Mouse (Mus musculus) MEL (cell line): ENCODE data around the gene Prkd1. TPM values are rescaled to one million over a fixed set of nuclear protein-coding genes. Genes with fewer than 3 reads are reported as not detected.

Experiments
- DNase-seq: peaks from one replicate; pipeline ENCODE4 v3.0.0; 2011; ENCODE audit warnings: low read depth, low spot score
- H3K27ac ChIP-seq: 2 replicates; pipeline ENCODE4 v1.5.1; 2012; ENCODE audit warnings: low read depth, mild to moderate bottlenecking, control low read depth, low read length, moderate library complexity; ENCODE audit not compliant: control insufficient read depth
- H3K27me3 ChIP-seq, 2 experiments: fragments of 150-350 bp in 1 of 2; sonication (generic) in 1 of 2; 2 replicates each; pipeline ENCODE4 v1.6.1; 2012; ENCODE audit warnings: low read length in 2 of 2, mild to moderate bottlenecking in 2 of 2, improper control_type of control experiment in 1 of 2, moderate library complexity in 1 of 2; ENCODE audit not compliant: insufficient read depth in 2 of 2, control insufficient read depth in 1 of 2
- H3K36me3 ChIP-seq, 2 experiments: 2 replicates each; pipeline ENCODE4 v1.6.1; 2012 to 2014; ENCODE audit warnings: low read length in 2 of 2, improper control_type of control experiment in 1 of 2, inconsistent platforms in 1 of 2, mild to moderate bottlenecking in 1 of 2; ENCODE audit not compliant: insufficient read depth in 2 of 2, control insufficient read depth in 1 of 2
- H3K4me1 ChIP-seq, 2 experiments: fragments of 150-350 bp in 1 of 2; sonication (generic) in 1 of 2; 2 replicates each; pipeline ENCODE4 v1.6.1; 2012; ENCODE audit warnings: low read length in 2 of 2, improper control_type of control experiment in 1 of 2, mild to moderate bottlenecking in 1 of 2; ENCODE audit not compliant: insufficient read depth in 2 of 2, control insufficient read depth in 1 of 2
- H3K4me3 ChIP-seq, 2 experiments: fragments of 150-350 bp in 1 of 2; sonication (generic) in 1 of 2; 2 replicates each; pipeline ENCODE4 v1.5.1; 2012; ENCODE audit warnings: low read depth in 2 of 2, low read length in 2 of 2, mild to moderate bottlenecking in 2 of 2, moderate library complexity in 2 of 2, control low read depth in 1 of 2, improper control_type of control experiment in 1 of 2; ENCODE audit not compliant: control insufficient read depth in 1 of 2, insufficient read depth in 1 of 2
- H3K79me2 ChIP-seq: 2 replicates; pipeline ENCODE4 v1.6.1; 2012; ENCODE audit warnings: mild to moderate bottlenecking, low read length, moderate library complexity; ENCODE audit not compliant: control insufficient read depth, poor library complexity, insufficient read depth
- H3K9ac ChIP-seq: 2 replicates; pipeline ENCODE4 v1.6.1; 2012; ENCODE audit warnings: low read depth, mild to moderate bottlenecking, control low read depth, low read length, moderate library complexity; ENCODE audit not compliant: control insufficient read depth, poor library complexity, severe bottlenecking
- H3K9me3 ChIP-seq: fragments of 150-350 bp; sonication (generic); replicated peaks from 2 replicates; pipeline ENCODE4 v1.6.1; 2012; ENCODE audit warnings: mild to moderate bottlenecking, low read length, improper control_type of control experiment, moderate library complexity; ENCODE audit not compliant: insufficient read depth
- CTCF ChIP-seq, 3 experiments: IDR thresholded peaks in 2 of 3; conservative IDR thresholded peaks in 1 of 3; 2 replicates each; pipeline ENCODE4 v1.5.1; 2011 to 2012; ENCODE audit warnings: low read length in 3 of 3, low read depth in 2 of 3, mild to moderate bottlenecking in 2 of 3, improper control_type of control experiment in 1 of 3, inconsistent platforms in 1 of 3, mixed read lengths in 1 of 3, moderate library complexity in 1 of 3; ENCODE audit not compliant: control insufficient read depth in 1 of 3, insufficient read depth in 1 of 3, poor library complexity in 1 of 3, severe bottlenecking in 1 of 3
- E2F4 ChIP-seq: IDR thresholded peaks from 2 replicates; pipeline ENCODE4 v1.6.1; 2011; ENCODE audit warnings: low read depth, low read length, improper control_type of control experiment, borderline replicate concordance
- GATA1 ChIP-seq: IDR thresholded peaks from 2 replicates; pipeline ENCODE4 v1.6.1; 2011; ENCODE audit warnings: low read depth, low read length, improper control_type of control experiment
- HCFC1 ChIP-seq: IDR thresholded peaks from 2 replicates; pipeline ENCODE4 v1.6.1; 2012; ENCODE audit warnings: low read depth, mild to moderate bottlenecking, inconsistent platforms, low read length, improper control_type of control experiment, moderate library complexity
- KAT2A ChIP-seq: conservative IDR thresholded peaks from 2 replicates; pipeline ENCODE4 v1.6.1; 2012; ENCODE audit warnings: low read depth, low read length, improper control_type of control experiment, inconsistent platforms
- MAFK ChIP-seq: IDR thresholded peaks from 2 replicates; pipeline ENCODE4 v1.6.1; 2011; ENCODE audit warnings: low read depth, mild to moderate bottlenecking, low read length, improper control_type of control experiment, borderline replicate concordance
- MAX ChIP-seq: IDR thresholded peaks from 2 replicates; pipeline ENCODE4 v1.6.1; 2011; ENCODE audit warnings: low read length, improper control_type of control experiment
- MYB ChIP-seq: IDR thresholded peaks from 2 replicates; pipeline ENCODE4 v1.6.1; 2011; ENCODE audit warnings: mild to moderate bottlenecking, low read depth, low read length, improper control_type of control experiment
- MYC ChIP-seq: IDR thresholded peaks from 2 replicates; pipeline ENCODE4 v1.6.1; 2011; ENCODE audit warnings: low read depth, mild to moderate bottlenecking, low read length, improper control_type of control experiment, moderate library complexity
- POLR2A ChIP-seq, 2 experiments: IDR thresholded peaks; 2 replicates each; pipeline ENCODE4 v1.6.1; 2011 to 2012; ENCODE audit warnings: low read length in 2 of 2, mild to moderate bottlenecking in 2 of 2, control low read depth in 1 of 2, improper control_type of control experiment in 1 of 2, low read depth in 1 of 2, moderate library complexity in 1 of 2; ENCODE audit not compliant: control insufficient read depth in 1 of 2, insufficient read depth in 1 of 2, poor library complexity in 1 of 2
- POLR2AphosphoS2 ChIP-seq: IDR thresholded peaks from 2 replicates; pipeline ENCODE4 v1.6.1; 2011; ENCODE audit warnings: low read length, improper control_type of control experiment
- RAD21 ChIP-seq: IDR thresholded peaks from 2 replicates; pipeline ENCODE4 v1.6.1; 2011; ENCODE audit warnings: mild to moderate bottlenecking, low read depth, low read length, improper control_type of control experiment
- RCOR1 ChIP-seq: IDR thresholded peaks from 2 replicates; pipeline ENCODE4 v1.6.1; 2012; ENCODE audit warnings: low read depth, mild to moderate bottlenecking, inconsistent platforms, low read length, improper control_type of control experiment
- SMC3 ChIP-seq: IDR thresholded peaks from 2 replicates; pipeline ENCODE4 v1.6.1; 2011; ENCODE audit warnings: low read depth, low read length, improper control_type of control experiment
- TAL1 ChIP-seq: IDR thresholded peaks from 2 replicates; pipeline ENCODE4 v1.6.1; 2012; ENCODE audit warnings: mild to moderate bottlenecking, inconsistent platforms, low read length, moderate library complexity, mixed read lengths
- TBP ChIP-seq: IDR thresholded peaks from 2 replicates; pipeline ENCODE4 v1.8.0; 2011; ENCODE audit warnings: low read depth, low read length, improper control_type of control experiment
- TCF12 ChIP-seq: IDR thresholded peaks from 2 replicates; pipeline ENCODE4 v1.6.1; 2014; ENCODE audit warnings: low read depth, mild to moderate bottlenecking, inconsistent platforms, low read length, improper control_type of control experiment, moderate library complexity
- USF1 ChIP-seq: IDR thresholded peaks from 2 replicates; pipeline ENCODE4 v1.6.1; 2014; ENCODE audit warnings: low read depth, mild to moderate bottlenecking, inconsistent platforms, low read length, improper control_type of control experiment, moderate library complexity
- USF2 ChIP-seq, 2 experiments: IDR thresholded peaks; 2 replicates each; pipeline ENCODE4 v1.6.1; 2011 to 2012; ENCODE audit warnings: improper control_type of control experiment in 2 of 2, low read length in 2 of 2, borderline replicate concordance in 1 of 2, inconsistent platforms in 1 of 2, low read depth in 1 of 2, mild to moderate bottlenecking in 1 of 2; ENCODE audit not compliant: insufficient read depth in 1 of 2
- ZKSCAN1 ChIP-seq: IDR thresholded peaks from 2 replicates; pipeline ENCODE4 v1.6.1; 2012; ENCODE audit warnings: low read depth, mild to moderate bottlenecking, inconsistent platforms, low read length, improper control_type of control experiment, moderate library complexity
- ZMIZ1 ChIP-seq: IDR thresholded peaks from 2 replicates; pipeline ENCODE4 v1.6.1; 2012; ENCODE audit warnings: low read depth, mild to moderate bottlenecking, inconsistent platforms, low read length, improper control_type of control experiment, moderate library complexity
- ZNF384 ChIP-seq: IDR thresholded peaks from 2 replicates; pipeline ENCODE4 v1.6.1; 2012; ENCODE audit warnings: low read depth, mild to moderate bottlenecking, inconsistent platforms, low read length, improper control_type of control experiment
- polyA plus RNA-seq, 2 experiments: library from polyadenylated mRNA; stranded (reverse) in 1 of 2; unstranded in 1 of 2; fragments of >175 nt in 1 of 2; fragments of >200 nt in 1 of 2; gene quantifications; 2 replicates each; pipeline versions ENCODE4 v1.2.1 to v1.2.4; 2012; ENCODE audit warnings: low replicate concordance in 2 of 2, low read depth in 1 of 2; ENCODE audit not compliant: insufficient read length in 2 of 2, insufficient read depth in 1 of 2, missing spikeins in 1 of 2
- total RNA-seq: library from RNA; depleted of rRNA; stranded (reverse); fragments of 300-350 nt; gene quantifications from 2 replicates; pipeline ENCODE4 v1.2.3, GENCODE M21; 2012

Gene Prkd1
- total and polyA plus RNA-seq, 3 experiments, result not detected

- H3K4me1 ChIP-seq, result no peaks in the 10 kb centered on the region
- H3K27ac ChIP-seq, result no peak overlapping the region
- no peaks in the 10 kb centered on the region for H3K9me3 ChIP-seq
- H3K4me3 ChIP-seq, result no peak overlapping the region
- DNase-seq, result no peak
- H3K27me3 ChIP-seq, result no peaks in the 10 kb centered on the region
- H3K36me3 ChIP-seq, result no peaks in the 10 kb centered on the region
- no peaks in the 10 kb centered on the region for H3K79me2 ChIP-seq
- no peak for TF ChIP-seq MAFK
- no peak for TF ChIP-seq GATA1
- no peak for TF ChIP-seq RAD21
- TF ChIP-seq HCFC1, result no peak
- no peak for TF ChIP-seq E2F4
- TF ChIP-seq USF2 (IDR thresholded peaks at IDR 0.05; ENCODE audit: borderline replicate concordance in 1 of 2, insufficient read depth in 1 of 2, low read depth in 1 of 2, low read length in 2 of 2), result no peak
- TF ChIP-seq KAT2A, result no peak
- no peak for TF ChIP-seq TAL1
- TF ChIP-seq TCF12, result no peak
- no peak for TF ChIP-seq MAX
- TF ChIP-seq CTCF (IDR thresholded peaks at IDR 0.05 in 2 of 3, conservative IDR thresholded peaks at IDR 0.05 in 1 of 3; ENCODE audit: control insufficient read depth in 1 of 3, insufficient read depth in 1 of 3, low read depth in 2 of 3, low read length in 3 of 3, poor library complexity in 1 of 3, severe bottlenecking in 1 of 3), result no peak
- TF ChIP-seq TBP, result no peak
- TF ChIP-seq ZMIZ1, result no peak
- TF ChIP-seq RCOR1, result no peak
- TF ChIP-seq SMC3, result no peak
- TF ChIP-seq MYC, result no peak
- no peak for TF ChIP-seq ZKSCAN1
- no peak overlapping the region for H3K9ac ChIP-seq
These were observed 34.6 kb downstream of the Prkd1 start for GRCm38 (mm10) chr12:50614341-50614740.

DNA sequence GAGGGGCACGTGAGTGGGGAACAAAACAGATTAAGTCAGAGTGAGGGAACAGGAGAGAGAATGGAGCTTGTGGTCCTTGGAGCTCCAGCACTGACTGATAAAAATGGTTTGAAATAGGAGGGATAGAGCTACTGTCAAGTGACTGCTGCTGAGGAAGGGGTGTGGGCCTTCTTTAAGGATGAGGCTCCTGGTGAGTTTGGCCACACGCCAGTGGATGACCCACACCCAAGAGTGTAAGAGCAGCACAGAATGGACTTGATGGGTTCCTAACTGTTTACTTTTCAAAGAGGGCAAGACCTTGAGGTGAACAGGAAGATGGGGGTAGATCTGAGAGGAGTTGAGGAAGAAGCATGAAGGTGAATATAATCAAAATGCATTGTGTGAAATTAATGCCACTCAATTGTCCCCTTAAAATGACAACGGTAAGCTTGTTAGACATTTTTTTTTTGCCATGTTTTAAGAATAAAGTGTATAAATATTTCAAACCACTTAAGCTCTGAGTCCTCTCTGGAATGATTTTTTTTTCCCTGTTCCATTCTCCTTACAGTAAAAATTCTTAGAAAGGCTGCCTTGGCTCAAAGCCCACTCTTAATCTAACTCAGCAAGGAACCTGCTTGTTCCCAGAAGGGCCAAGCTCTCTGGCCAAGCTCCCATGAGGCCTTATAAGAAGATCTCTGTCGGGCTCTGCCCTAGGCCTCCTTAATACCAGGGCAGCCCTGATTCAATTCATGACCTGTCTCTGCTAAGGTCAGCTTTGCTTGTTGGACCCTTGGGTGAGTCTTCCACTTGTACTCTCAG lies 42.0 kb downstream of the Prkd1 start:
- Histone ChIP-seq H3K79me2 (no peaks in the 10 kb centered on the region), H3K4me3 (no peak overlapping the region), H3K9me3 (no peaks in the 10 kb centered on the region), H3K9ac (no peak overlapping the region), H3K4me1 (no peaks in the 10 kb centered on the region), H3K27me3 (no peaks in the 10 kb centered on the region), H3K36me3 (no peaks in the 10 kb centered on the region), H3K27ac (no peak overlapping the region)
- no peak for TF ChIP-seq USF1
- no peak for TF ChIP-seq CTCF (IDR thresholded peaks at IDR 0.05 in 2 of 3, conservative IDR thresholded peaks at IDR 0.05 in 1 of 3; ENCODE audit: control insufficient read depth in 1 of 3, insufficient read depth in 1 of 3, low read depth in 2 of 3, low read length in 3 of 3, poor library complexity in 1 of 3, severe bottlenecking in 1 of 3)
- no peak for TF ChIP-seq MYB
- no peak for TF ChIP-seq SMC3
- no peak for TF ChIP-seq ZNF384
- no peak for TF ChIP-seq POLR2A (IDR thresholded peaks at IDR 0.05; ENCODE audit: control insufficient read depth in 1 of 2, insufficient read depth in 1 of 2, low read depth in 1 of 2, low read length in 2 of 2, poor library complexity in 1 of 2)
- no peak for TF ChIP-seq POLR2AphosphoS2
- TF ChIP-seq TBP, result no peak
- no peak for TF ChIP-seq TAL1
- DNase-seq, result no peak
